Mouse (Mus musculus): Measurements from ENCODE around the gene Zfp428. TPM values are rescaled to one million over a fixed set of nuclear protein-coding genes. Genes with fewer than 3 reads are reported as not detected.

The Zfp428 gene
- 87.0 and 164 TPM in 2 replicates for polyA plus RNA-seq (2012; rRNA removed)

GRCm38 (mm10) chr7:24506838-24507725 lies at the start of gene Zfp428:
Gene Zfp428, plus strand, starts transcription at chr7:24507006.

GRCm38 (mm10) chr7:24462388-24463319 lies 44.2 kb upstream of the Zfp428 start, which contains the start of gene Plaur:
Gene Plaur, plus strand, starts transcription at chr7:24462484.

GRCm38 (mm10) chr7:24481474-24482207 lies 25.2 kb upstream of the Zfp428 start, which contains the start of gene Cadm4:
Gene Cadm4, plus strand, starts transcription at chr7:24482023.

GRCm38 (mm10) chr7:24512355-24512754 lies 5.5 kb downstream of the Zfp428 start, which contains the start of gene AC161166.1:
Gene AC161166.1, minus strand, starts transcription at chr7:24512455.

GRCm38 (mm10) chr7:24530062-24530931 lies 23.5 kb downstream of the Zfp428 start, which contains the start of gene Irgq:
Gene Irgq, plus strand, starts transcription at chr7:24530689.

GRCm38 (mm10) chr7:24546068-24546614 lies 39.3 kb downstream of the Zfp428 start, which contains the start of the genes Pinlyp and Xrcc1:
Gene Pinlyp, minus strand, starts transcription at chr7:24546118.
Gene Xrcc1, plus strand, starts transcription at chr7:24546289.

Other genes with a start within 250 kb of the Zfp428 start
- 4.5 and 6.8 TPM in 2 replicates for gene Zfp93, start 236.6 kb upstream of the Zfp428 start, polyA plus RNA-seq (2012; rRNA removed)
- 46.2 and 50.8 TPM in 2 replicates for gene Zfp61, start 205.8 kb upstream of the Zfp428 start, polyA plus RNA-seq (2012; rRNA removed)
- 15.5 and 18.2 TPM in 2 replicates for gene Zfp94, start 190.3 kb upstream of the Zfp428 start, polyA plus RNA-seq (2012; rRNA removed)
- 0.16 and 0.25 TPM in 2 replicates for gene Tescl, start 173.1 kb upstream of the Zfp428 start, polyA plus RNA-seq (2012; rRNA removed)
- gene Lypd5, start 157.8 kb upstream of the Zfp428 start, polyA plus RNA-seq (2012; rRNA removed) = 0.02 TPM in 1 of 2 replicates, not detected in the other
- 7.4 and 11.9 TPM in 2 replicates for gene Kcnn4, start 136.7 kb upstream of the Zfp428 start, polyA plus RNA-seq (2012; rRNA removed)
- 39.6 and 40.1 TPM in 2 replicates for gene Smg9, start 107.4 kb upstream of the Zfp428 start, polyA plus RNA-seq (2012; rRNA removed)
- not detected in 2 replicates for gene Irgc1, start 54.7 kb upstream of the Zfp428 start, polyA plus RNA-seq (2012; rRNA removed)
- gene Plaur, start 44.5 kb upstream of the Zfp428 start, polyA plus RNA-seq (2012; rRNA removed) = 1.9 and 2.7 TPM in 2 replicates
- gene Cadm4, start 25.0 kb upstream of the Zfp428 start, polyA plus RNA-seq (2012; rRNA removed) = 76.5 and 113 TPM in 2 replicates
- not detected in 2 replicates for gene AC161166.1, start 5.4 kb downstream of the Zfp428 start, polyA plus RNA-seq (2012; rRNA removed)
- 19.9 and 20.5 TPM in 2 replicates for gene Irgq, start 23.7 kb downstream of the Zfp428 start, polyA plus RNA-seq (2012; rRNA removed)
- 0.28 TPM in 1 of 2 replicates, not detected in the other for gene Pinlyp, start 39.1 kb downstream of the Zfp428 start, polyA plus RNA-seq (2012; rRNA removed)
- 111 and 112 TPM in 2 replicates for gene Xrcc1, start 39.3 kb downstream of the Zfp428 start, polyA plus RNA-seq (2012; rRNA removed)
- 12.1 and 14.3 TPM in 2 replicates for gene Ethe1, start 80.5 kb downstream of the Zfp428 start, polyA plus RNA-seq (2012; rRNA removed)
- 0.88 and 1.4 TPM in 2 replicates for gene Zfp575, start 80.6 kb downstream of the Zfp428 start, polyA plus RNA-seq (2012; rRNA removed)
- 0.40 and 0.60 TPM in 2 replicates for gene Phldb3, start 103.8 kb downstream of the Zfp428 start, polyA plus RNA-seq (2012; rRNA removed)
- gene Lypd3, start 129.5 kb downstream of the Zfp428 start, polyA plus RNA-seq (2012; rRNA removed) = 0.43 and 0.57 TPM in 2 replicates
- gene Tex101, start 169.7 kb downstream of the Zfp428 start, polyA plus RNA-seq (2012; rRNA removed) = not detected in 2 replicates
- gene BC049730, start 202.2 kb downstream of the Zfp428 start, polyA plus RNA-seq (2012; rRNA removed) = not detected in 2 replicates
- not detected in 2 replicates for gene Gm4763, start 219.9 kb downstream of the Zfp428 start, polyA plus RNA-seq (2012; rRNA removed)

All from central nervous system, embryonic 11.5 days (tissue).